Mouse (Mus musculus): ENCODE data around the gene Trp53tg5.

- TF ChIP-seq CTCF (IDR thresholded peaks at IDR 0.05; ENCODE audit: extremely low read depth, insufficient read depth, insufficient read length, insufficient replicate concordance): no peak
- no peak for TF ChIP-seq POLR2A (IDR thresholded peaks at IDR 0.05; ENCODE audit: low read depth, low read length)
Observed at GRCm38 (mm10) chr2:164516592-164516991, 43.1 kb upstream of the Trp53tg5 start.

Measured in spleen, adult 2 months (tissue).